Mouse (Mus musculus): ENCODE data around the gene Ipo11. TPM values are rescaled to one million over a fixed set of nuclear protein-coding genes. Genes with fewer than 3 reads are reported as not detected.

The Ipo11 gene
- polyA plus RNA-seq, 2 experiments, result 15.3 to 35.2 TPM

DNA sequence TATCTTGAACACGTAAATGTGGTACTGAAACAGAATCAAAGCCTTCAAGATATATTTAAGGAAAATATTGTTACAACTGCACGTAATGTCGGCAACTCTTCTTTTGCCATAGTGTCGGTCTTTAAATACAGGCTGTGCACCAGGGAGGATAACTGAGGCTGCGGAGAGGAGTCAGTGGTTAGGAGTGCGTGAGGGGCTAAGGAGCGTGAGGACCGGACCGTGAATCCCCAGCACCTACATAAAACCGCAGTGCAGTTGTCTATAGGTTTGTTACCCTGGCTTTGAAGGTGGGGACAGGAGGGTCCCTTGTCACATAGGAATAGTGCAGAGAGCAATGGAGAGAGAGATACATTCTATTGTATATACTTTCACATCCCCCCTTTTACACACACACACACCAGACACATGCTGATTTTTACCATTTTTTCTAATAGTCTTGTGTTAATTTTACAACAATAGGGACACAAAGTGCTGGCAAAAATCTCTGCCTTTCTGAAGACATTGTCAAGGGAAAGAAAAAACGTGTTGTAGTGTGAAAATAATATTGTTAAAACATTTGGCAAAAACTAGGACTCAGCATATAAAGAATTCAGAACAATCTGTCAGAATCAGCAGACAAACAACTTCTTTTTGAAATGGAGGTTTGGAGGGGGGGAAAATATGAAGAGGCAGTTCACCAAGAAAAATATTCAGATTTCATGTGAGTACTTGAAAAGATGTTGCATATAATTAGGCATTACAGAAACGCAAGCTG is 113.5 kb downstream of the Ipo11 start:
- Histone ChIP-seq H3K4me2 (ENCODE audit: low read depth) (no peak overlapping the region), H3K27ac (no peak overlapping the region), H3K4me1 (replicated peaks; ENCODE audit: control insufficient read depth in 2 of 2, insufficient read depth in 2 of 2, low read length in 1 of 2) (no peaks in the 10 kb centered on the region; a peak in 1 of 4 replicates), H3K36me3 (replicated peaks; ENCODE audit: control insufficient read depth, insufficient read depth, low read depth) (no peaks in the 10 kb centered on the region; the same call in 1 of the 2 replicates), H3K9ac (replicated peaks) (no peak overlapping the region), H3K9me3 (ENCODE audit: control insufficient read depth, low read length) (no peaks in the 10 kb centered on the region), H3K4me3 (ENCODE audit: insufficient read depth in 1 of 2, low read depth in 2 of 2, low read length in 2 of 2) (no peak overlapping the region), H3K27me3 (ENCODE audit: control insufficient read depth, insufficient read depth, low read length) (no peaks in the 10 kb centered on the region)
- WGBS (ENCODE audit: insufficient replicate concordance), result 88% methylated on average over 12 of the region's 12 CpGs
- DNase-seq (ENCODE audit: low read depth in 3 of 3, low spot score in 3 of 3), result no peak
- no peak for ATAC-seq (ENCODE audit: insufficient read depth)
- TF ChIP-seq CTCF (IDR thresholded peaks at IDR 0.05; ENCODE audit: low read depth) (no peak), EP300 (IDR thresholded peaks at IDR 0.05; ENCODE audit: low read depth) (no peak)

DNA sequence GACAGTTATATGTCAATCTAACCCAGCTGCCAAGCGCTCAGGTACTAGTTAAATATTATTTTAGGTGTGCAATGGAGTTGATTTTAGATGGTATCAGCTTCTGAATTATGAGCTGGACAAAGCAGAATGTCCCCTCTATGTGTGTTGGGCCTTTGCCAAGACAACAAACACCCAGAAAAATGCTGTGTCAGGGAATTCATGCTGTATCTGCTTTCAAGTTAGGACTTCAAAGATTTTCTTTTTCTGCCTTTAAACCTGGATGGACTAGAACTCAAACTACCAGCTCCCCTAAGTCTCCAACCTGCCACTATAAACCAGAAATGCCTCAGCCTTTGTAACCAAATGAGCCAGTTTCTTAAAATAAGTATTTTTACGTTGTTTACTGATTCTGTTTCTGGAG is 116.6 kb downstream of the Ipo11 start:
- H3K36me3 ChIP-seq (replicated peaks; ENCODE audit: control insufficient read depth, insufficient read depth, low read depth), result no peaks in the 10 kb centered on the region; the same call in 1 of the 2 replicates
- 88% methylated on average over 2 of the region's 2 CpGs for WGBS (ENCODE audit: insufficient replicate concordance)
- no peaks in the 10 kb centered on the region for H3K9me3 ChIP-seq (ENCODE audit: control insufficient read depth, low read length)
- no peaks in the 10 kb centered on the region for H3K27me3 ChIP-seq (ENCODE audit: control insufficient read depth, insufficient read depth, low read length)
- no peak for DNase-seq (ENCODE audit: low read depth in 3 of 3, low spot score in 3 of 3)
- TF ChIP-seq CTCF (IDR thresholded peaks at IDR 0.05; ENCODE audit: low read depth) (no peak), EP300 (IDR thresholded peaks at IDR 0.05; ENCODE audit: low read depth) (no peak)
- no peak overlapping the region for H3K4me3 ChIP-seq (ENCODE audit: insufficient read depth in 1 of 2, low read depth in 2 of 2, low read length in 2 of 2)
- ATAC-seq (ENCODE audit: insufficient read depth), result no peak
- H3K9ac ChIP-seq (replicated peaks), result no peak overlapping the region
- no peak overlapping the region for H3K4me2 ChIP-seq (ENCODE audit: low read depth)
- H3K4me1 ChIP-seq (replicated peaks; ENCODE audit: control insufficient read depth in 2 of 2, insufficient read depth in 2 of 2, low read length in 1 of 2), result no peaks in the 10 kb centered on the region
- H3K27ac ChIP-seq, result no peak overlapping the region

DNA sequence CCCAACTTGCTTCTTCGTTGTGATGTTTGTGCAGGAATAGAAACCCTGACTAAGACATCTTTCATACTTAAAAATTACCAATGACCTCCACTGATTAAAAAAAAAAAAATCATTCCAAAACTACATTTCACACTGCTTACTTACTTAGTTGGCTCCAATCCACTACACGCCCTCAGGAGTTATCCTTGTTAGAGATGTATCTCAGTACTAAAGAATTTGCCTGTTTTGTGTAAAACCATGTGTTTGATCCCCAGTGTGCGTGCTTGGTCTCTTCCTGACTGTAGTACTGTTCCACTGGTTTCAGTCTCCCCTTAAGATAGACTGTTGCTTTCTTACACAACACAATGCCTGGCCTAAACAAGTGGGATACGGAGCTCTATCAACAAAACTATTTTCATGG is 117.0 kb downstream of the Ipo11 start:
- H3K9ac ChIP-seq (replicated peaks), result no peak overlapping the region
- DNase-seq (ENCODE audit: low read depth in 3 of 3, low spot score in 3 of 3) (no peak), ATAC-seq (ENCODE audit: insufficient read depth) (no peak)
- H3K4me3 ChIP-seq (ENCODE audit: insufficient read depth in 1 of 2, low read depth in 2 of 2, low read length in 2 of 2), result no peak overlapping the region
- H3K9me3 ChIP-seq (ENCODE audit: control insufficient read depth, low read length), result no peaks in the 10 kb centered on the region
- H3K4me2 ChIP-seq (ENCODE audit: low read depth), result no peak overlapping the region
- no peak overlapping the region for H3K27ac ChIP-seq
- H3K27me3 ChIP-seq (ENCODE audit: control insufficient read depth, insufficient read depth, low read length), result no peaks in the 10 kb centered on the region
- 82% methylated on average over 4 of the region's 4 CpGs for WGBS (ENCODE audit: insufficient replicate concordance)
- H3K36me3 ChIP-seq (replicated peaks; ENCODE audit: control insufficient read depth, insufficient read depth, low read depth), result no peaks in the 10 kb centered on the region; the same call in 1 of the 2 replicates
- TF ChIP-seq CTCF (IDR thresholded peaks at IDR 0.05; ENCODE audit: low read depth), result no peak
- no peaks in the 10 kb centered on the region for H3K4me1 ChIP-seq (replicated peaks; ENCODE audit: control insufficient read depth in 2 of 2, insufficient read depth in 2 of 2, low read length in 1 of 2)

DNA sequence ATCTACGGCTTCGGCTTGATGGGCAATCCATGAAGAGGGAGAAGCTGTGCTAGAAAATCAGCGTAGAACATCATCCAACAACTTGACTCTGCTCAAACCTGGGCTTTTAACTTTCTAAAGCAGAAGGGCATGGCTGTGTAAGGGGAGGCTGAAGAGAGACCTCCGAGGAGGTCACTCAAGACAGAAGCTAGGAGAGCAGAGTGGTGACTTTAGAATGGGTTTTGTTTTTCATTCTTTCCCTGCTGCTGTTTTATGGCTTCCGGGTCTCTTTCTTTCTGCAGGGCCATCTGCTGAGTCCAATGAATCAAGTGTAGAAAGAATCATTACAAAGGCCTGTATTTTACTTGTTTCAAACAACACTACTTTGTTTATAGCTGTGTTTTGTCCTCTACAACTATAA is 119.7 kb downstream of the Ipo11 start:
- no peaks in the 10 kb centered on the region for H3K4me1 ChIP-seq (replicated peaks; ENCODE audit: control insufficient read depth in 2 of 2, insufficient read depth in 2 of 2, low read length in 1 of 2)
- no peaks in the 10 kb centered on the region; the same call in 1 of the 2 replicates for H3K36me3 ChIP-seq (replicated peaks; ENCODE audit: control insufficient read depth, insufficient read depth, low read depth)
- no peak for ATAC-seq (ENCODE audit: insufficient read depth)
- TF ChIP-seq EP300 (IDR thresholded peaks at IDR 0.05; ENCODE audit: low read depth) (no peak), CTCF (IDR thresholded peaks at IDR 0.05; ENCODE audit: low read depth) (no peak)
- no peaks in the 10 kb centered on the region for H3K27me3 ChIP-seq (ENCODE audit: control insufficient read depth, insufficient read depth, low read length)
- H3K4me2 ChIP-seq (ENCODE audit: low read depth), result no peak overlapping the region
- no peak overlapping the region for H3K4me3 ChIP-seq (ENCODE audit: insufficient read depth in 1 of 2, low read depth in 2 of 2, low read length in 2 of 2)
- WGBS (ENCODE audit: insufficient replicate concordance), result 78% methylated on average over 5 of the region's 5 CpGs
- no peak overlapping the region for H3K9ac ChIP-seq (replicated peaks)
- H3K27ac ChIP-seq, result no peak overlapping the region
- DNase-seq (ENCODE audit: low read depth in 3 of 3, low spot score in 3 of 3), result no peak
- H3K9me3 ChIP-seq (ENCODE audit: control insufficient read depth, low read length), result no peaks in the 10 kb centered on the region

DNA sequence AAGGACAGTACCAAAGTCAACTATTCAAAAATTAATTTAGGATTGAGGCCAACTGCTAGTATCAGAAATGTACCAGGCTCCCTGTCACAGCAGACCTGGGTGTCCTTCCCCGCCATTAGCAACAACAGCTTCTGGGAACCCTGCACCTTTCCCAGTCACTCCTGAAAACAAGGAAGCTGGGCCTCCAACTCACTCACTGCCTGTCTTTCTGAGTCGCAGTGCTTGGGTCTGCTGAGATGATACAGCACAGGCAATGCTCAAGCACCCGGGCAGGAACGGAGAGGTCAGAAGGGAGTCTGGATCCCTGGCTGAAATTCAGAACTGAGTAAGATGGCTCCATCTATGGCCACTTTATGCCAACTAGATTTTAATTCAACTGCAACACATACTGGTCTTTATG is 123.2 kb downstream of the Ipo11 start:
- no peaks in the 10 kb centered on the region for H3K27me3 ChIP-seq (ENCODE audit: control insufficient read depth, insufficient read depth, low read length)
- H3K36me3 ChIP-seq (replicated peaks; ENCODE audit: control insufficient read depth, insufficient read depth, low read depth), result no peaks in the 10 kb centered on the region; the same call in 1 of the 2 replicates
- H3K9ac ChIP-seq (replicated peaks), result no peak overlapping the region
- WGBS (ENCODE audit: insufficient replicate concordance), result 32% methylated on average over 4 of the region's 4 CpGs
- no peak overlapping the region for H3K4me2 ChIP-seq (ENCODE audit: low read depth)
- H3K27ac ChIP-seq, result no peak overlapping the region
- DNase-seq (ENCODE audit: low read depth in 3 of 3, low spot score in 3 of 3) (no peak), ATAC-seq (ENCODE audit: insufficient read depth) (no peak)
- H3K4me3 ChIP-seq (ENCODE audit: insufficient read depth in 1 of 2, low read depth in 2 of 2, low read length in 2 of 2), result no peak overlapping the region
- H3K4me1 ChIP-seq (replicated peaks; ENCODE audit: control insufficient read depth in 2 of 2, insufficient read depth in 2 of 2, low read length in 1 of 2), result no peaks in the 10 kb centered on the region
- no peaks in the 10 kb centered on the region for H3K9me3 ChIP-seq (ENCODE audit: control insufficient read depth, low read length)
- TF ChIP-seq CTCF (IDR thresholded peaks at IDR 0.05; ENCODE audit: low read depth) (no peak), EP300 (IDR thresholded peaks at IDR 0.05; ENCODE audit: low read depth) (no peak)
